Mouse (Mus musculus) ovary, postnatal 10 days (tissue): ENCODE measurements around the gene Paics.
"Not testable (repeated sequence)": the region's sequence is repeated elsewhere in the genome, so short reads cannot be mapped to it uniquely, and the experiment has no call there.

Experiments
- DNase-seq: peaks from one replicate; pipeline ENCODE4 v3.0.0; 2022; ENCODE audit warnings: low spot score

The Paics gene

GRCm38 (mm10) chr5:76952112-76953040 lies 1.3 kb downstream of the Paics start:
- DNase-seq, result no peak

- DNase-seq, result no peak
These were observed 2.7 kb downstream of the Paics start for GRCm38 (mm10) chr5:76953794-76954193.

DNA sequence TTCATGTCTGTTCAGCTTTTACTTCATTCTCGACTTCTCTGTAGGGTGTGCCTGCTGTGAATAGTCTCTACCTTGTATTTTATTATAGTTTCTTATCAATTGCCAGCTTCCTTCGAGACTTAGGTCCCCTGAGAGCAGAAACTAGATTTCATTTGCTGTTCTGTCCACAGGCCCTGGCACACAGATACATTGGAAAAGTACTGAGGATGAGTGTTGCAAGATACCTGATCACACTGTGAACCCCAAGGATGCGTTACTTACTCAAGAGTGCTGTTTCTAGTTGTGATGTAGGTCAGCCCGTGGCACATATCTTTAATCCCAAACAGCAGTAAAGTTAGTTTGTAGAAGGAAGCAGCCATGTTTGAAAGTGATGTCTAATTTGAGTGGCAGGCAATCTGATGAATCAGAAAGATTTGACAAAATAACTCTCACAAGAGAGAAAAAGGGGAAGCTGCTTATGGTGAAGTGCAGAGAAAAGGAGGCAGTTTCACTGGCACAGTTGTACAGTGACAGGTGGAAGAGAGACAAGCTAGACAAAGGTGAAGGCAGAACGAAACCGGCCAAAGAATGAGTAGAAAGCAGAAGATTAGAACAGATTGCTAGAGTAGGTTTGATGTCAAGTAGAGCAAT lies 3.3 kb downstream of the Paics start:
- no peak for DNase-seq

- DNase-seq, result no peak
These were observed 4.4 kb downstream of the Paics start for GRCm38 (mm10) chr5:76955474-76955873.

GRCm38 (mm10) chr5:76957954-76958353 lies 6.8 kb downstream of the Paics start:
- no peak for DNase-seq

DNA sequence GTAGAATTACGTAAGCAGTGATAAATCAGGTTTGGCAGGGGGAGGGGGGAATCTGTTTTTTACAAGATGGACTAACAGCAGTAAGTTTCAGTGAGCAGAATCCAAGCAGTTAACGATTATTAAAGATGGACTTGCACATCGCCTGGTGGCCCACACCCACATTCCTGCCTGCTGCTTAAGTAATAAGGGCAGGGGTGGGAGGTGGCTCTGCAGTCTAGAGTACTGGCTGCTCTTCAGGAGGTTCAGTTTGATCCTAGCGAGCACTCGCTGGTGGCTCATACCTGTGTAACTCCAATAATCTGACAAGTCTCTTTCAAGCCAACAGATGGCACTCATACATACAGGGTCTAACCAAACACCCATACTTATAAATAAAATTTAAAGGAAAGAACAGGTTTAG lies 8.5 kb downstream of the Paics start:
- DNase-seq, result no peak

GRCm38 (mm10) chr5:76962545-76962944 lies 11.4 kb downstream of the Paics start:
- no peak for DNase-seq

DNA sequence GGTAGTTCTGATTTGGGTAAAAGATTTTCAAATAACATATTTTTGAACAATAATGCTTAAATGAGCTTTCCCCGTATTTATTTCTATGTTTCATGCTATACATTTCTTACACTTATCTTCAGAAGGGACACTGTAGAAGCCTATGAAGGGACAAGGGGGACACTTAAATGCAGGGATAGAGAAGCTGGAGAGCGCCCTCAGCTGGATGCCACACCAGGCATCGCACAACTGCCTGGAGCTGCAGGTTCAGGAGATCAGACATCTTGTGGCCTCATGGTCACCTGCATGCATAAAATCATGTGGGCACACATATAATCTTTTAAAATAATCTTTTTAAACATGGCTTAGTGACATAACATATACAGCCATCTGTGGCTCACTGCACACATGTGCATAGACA lies 13.5 kb downstream of the Paics start:
- DNase-seq, result no peak

DNA sequence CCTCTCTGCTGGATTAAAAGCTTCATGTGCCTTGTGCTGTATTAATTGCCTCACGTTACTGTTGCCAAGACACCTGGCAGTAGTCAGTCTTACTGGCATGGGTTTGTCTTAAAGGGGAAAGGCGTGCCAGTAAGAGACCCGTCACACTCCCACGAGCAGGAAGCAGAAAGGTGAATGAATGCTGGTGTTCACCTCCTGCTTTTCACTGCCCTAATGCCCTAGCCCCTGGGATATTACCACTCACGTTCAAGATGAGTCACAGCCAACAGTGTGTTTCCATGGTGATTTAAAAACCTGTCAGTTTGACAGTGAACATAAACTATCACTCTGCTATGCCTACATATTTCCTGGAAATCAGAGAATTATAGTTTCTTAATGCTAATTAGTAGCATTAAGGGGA lies 18.1 kb downstream of the Paics start:
- DNase-seq, result no peak

DNA sequence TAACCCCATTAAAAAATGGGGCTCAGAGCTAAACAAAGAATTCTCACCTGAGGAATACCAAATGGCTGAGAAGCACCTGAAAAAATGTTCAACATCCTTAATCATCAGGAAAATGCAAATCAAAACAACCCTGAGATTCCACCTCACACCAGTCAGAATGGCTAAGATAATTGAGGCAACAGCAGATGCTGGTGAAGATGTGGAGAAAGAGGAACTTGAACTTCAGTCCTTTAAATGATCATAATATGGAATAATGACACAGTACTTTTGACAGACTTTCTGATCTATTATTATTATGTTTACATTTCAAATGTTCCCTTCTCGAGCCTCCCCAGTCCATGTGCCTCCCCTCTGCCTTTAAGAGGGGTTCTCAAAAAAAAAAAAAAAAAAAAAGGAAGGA lies 20.0 kb downstream of the Paics start:
- not testable (repeated sequence) for DNase-seq

DNA sequence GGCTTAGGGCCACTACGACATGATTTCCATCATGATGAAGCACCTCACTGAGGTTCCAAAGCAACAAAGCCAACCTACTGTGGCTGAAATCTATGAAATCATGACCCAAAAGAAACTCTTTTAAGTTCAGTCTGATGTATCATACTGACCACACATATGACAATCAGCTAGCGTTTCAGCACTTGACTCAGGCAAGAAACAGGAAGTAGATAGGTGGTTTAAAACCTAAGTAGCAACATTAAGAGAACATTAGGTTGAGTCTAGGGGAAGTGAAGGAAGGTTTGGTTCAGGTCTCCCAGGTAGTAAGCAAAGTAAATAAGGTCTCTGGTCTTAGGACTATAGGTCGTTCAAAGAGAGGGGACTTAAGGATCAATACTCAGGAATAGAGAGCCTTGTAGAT lies 22.4 kb downstream of the Paics start:
- DNase-seq, result no peak

- DNase-seq, result no peak
These were observed 23.1 kb downstream of the Paics start for GRCm38 (mm10) chr5:76974207-76974553.

DNA sequence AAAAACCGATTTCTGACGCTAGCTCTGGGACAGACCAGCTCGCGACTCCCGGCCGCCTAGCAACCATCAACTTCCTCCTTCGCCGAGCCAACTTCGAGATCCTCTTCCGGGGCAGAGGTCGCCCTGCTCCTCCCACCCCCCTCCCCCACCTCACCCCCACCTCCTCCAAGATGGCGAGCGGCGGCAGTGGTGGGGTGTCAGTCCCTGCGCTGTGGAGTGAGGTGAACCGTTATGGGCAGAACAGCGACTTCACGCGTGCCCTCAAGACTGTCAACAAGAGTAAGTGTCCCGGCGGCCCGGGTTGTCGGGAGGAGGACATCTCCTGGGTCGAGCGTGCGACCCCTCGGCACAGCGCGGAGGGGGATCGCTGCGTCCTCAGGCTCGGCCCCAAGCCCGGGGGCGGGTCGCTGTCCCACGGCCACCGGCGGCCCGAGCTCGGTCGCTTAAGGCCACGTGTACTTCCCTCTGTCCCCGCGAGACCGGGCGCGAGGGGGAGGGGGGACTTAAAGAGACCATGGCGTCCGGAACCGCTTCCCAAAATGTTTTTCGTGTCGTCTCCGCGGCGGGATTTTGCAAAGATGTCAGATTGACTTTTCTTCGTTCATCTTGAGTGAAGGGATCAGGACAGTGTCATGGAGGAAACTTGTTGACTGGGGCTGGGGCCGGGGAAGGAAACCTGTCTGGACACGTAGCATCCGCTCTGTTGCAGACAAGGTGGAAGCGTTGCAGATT lies 23.6 kb downstream of the Paics start, which contains the start of gene Srp72:
Srp72 (plus strand) TSS at position 130 of the 732 bp plus-strand sequence.
- DNase-seq, result peak; percentile 65

- DNase-seq, result no peak
These were observed 24.6 kb downstream of the Paics start for GRCm38 (mm10) chr5:76975736-76976135.

DNA sequence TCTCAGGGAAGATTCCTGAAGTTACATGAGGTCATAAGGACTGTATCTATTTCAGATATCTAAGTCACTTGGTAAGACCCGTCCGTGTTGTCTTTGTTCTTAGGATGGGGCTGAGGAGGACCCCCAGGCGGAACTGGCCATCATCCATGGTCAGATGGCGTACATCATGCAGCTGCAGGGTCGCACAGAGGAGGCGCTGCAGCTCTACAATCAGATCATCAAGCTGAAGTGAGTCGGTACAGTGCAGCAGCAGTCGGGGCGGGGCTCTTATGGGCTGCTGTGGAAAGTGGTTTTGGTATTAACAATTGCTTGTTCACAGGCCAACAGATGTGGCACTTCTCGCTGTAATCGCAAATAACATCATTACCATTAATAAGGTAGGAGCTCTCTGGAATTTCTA lies 32.9 kb downstream of the Paics start:
- DNase-seq, result no peak

DNA sequence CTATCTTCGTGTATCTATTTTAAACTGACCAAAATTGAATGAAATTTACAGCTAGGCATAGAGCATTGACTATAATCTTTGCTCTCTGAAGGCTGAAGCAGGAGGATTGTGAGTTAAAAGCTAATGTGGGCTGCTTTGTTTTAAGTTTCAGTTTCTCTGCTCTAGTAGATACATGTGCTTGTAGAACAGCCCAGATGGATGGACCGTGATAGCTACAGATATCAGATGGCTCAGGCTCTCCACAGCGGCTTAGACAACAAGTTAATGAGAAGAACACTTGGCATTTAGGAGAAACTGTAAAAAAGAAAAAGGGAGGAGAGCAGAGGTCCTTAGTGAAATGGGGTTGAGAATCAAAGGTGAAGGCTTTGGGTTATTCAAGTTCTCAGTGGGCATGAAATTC lies 39.7 kb downstream of the Paics start:
- no peak for DNase-seq

DNA sequence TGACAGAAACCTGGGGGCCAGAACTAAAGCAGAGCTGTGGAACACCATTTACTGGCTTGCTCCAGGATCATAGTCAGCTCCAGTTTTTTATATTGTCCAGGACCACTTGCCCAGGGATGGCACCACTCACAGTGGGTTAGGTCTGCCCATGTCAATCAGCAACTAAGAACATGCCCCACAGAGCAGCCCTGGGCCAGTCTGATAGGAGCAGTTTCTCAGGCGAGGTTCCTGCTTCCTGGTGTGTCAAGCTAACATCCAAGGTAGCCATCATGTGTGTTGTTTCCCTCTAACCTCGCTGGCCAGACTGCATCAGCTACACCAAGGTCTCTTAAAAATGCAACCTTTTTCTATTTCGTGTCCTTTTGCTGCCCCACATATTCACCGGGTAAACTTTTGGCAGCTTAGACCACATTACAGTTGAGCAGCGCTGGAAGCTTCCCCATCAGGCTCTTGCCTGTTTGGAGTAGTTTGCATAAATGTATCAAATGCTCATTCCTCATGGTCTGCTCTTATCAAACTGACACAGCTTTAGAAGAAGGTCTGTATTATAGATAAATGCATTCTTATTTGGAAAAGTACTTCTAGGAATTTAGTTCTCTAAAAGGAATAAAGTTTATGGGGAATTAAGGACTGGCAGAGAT lies 42.2 kb downstream of the Paics start:
- DNase-seq, result no peak

GRCm38 (mm10) chr5:76998416-76998815 lies 47.3 kb downstream of the Paics start:
- no peak for DNase-seq

GRCm38 (mm10) chr5:77001192-77001591 lies 50.1 kb downstream of the Paics start:
- no peak for DNase-seq

DNA sequence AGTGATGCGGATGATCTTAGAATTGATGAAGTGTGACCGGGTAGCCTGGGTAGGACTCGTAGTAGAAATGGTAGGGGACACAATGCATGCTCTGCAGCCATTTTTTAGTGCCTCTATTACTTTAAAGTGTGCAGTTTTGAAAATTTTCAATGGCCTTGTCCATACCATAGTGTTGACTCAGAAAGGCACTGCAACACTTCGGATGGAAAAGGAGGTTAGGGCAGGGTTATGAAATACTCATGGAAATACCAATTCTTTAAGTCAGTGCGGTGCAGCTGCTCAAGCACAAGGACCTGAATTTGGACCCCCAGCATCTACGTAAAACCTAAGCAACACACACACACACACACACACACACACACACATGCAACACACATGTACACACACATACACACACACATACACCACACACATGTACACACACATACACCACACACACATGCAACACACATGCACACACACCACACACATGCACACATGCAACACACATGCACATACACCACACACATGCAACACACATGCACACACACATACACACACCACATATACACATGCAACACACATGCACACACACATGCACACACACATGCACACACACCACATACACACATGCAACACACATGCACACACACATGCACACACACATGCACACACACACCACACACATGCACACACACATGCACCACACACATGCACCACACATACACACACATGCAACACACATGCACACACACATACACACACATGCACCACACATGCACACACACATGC lies 53.1 kb downstream of the Paics start, which contains the start of gene Arl9:
Arl9 (plus strand) TSS at position 5 of the 771 bp plus-strand sequence.
- DNase-seq, result no peak

GRCm38 (mm10) chr5:77010352-77010751 lies 59.2 kb downstream of the Paics start:
- DNase-seq, result no peak
